Mouse (Mus musculus): ENCODE measurements around the gene Atp6v1fnb. TPM values are rescaled to one million over a fixed set of nuclear protein-coding genes. Genes with fewer than 3 reads are reported as not detected.

Gene Atp6v1fnb
- total RNA-seq, 1 experiment: 1.0 TPM

GRCm38 (mm10) chr6:29482691-29483090 is 11.5 kb downstream of the Atp6v1fnb start:
- no peak for TF ChIP-seq ZC3H11A (IDR thresholded peaks at IDR 0.05; ENCODE audit: borderline replicate concordance, low read depth, low read length)
- no peak for TF ChIP-seq MAFK (IDR thresholded peaks at IDR 0.05; ENCODE audit: insufficient read depth, low read depth, low read length)
- in situ Hi-C loops (cut with MboI; ENCODE audit: low sequenced_read_pairs in 2 of 2, unreplicated experiment in 2 of 2): no loop called here
- DNase-seq (ENCODE audit: low read depth, low spot score): no peak
- no peak overlapping the region for H3K4me3 ChIP-seq (ENCODE audit: insufficient read depth in 1 of 2, low read depth in 1 of 2, low read length in 2 of 2, poor library complexity in 1 of 2, severe bottlenecking in 1 of 2)
- peaks cover 3 to 17% of the 10 kb centered on the region in 2 experiments; a peak in 2 of 4 replicates for H3K4me1 ChIP-seq (ENCODE audit: control insufficient read depth in 2 of 2, insufficient read depth in 2 of 2, low read length in 2 of 2, poor library complexity in 1 of 2)
- H3K27ac ChIP-seq (ENCODE audit: insufficient read depth, low read depth, low read length, poor library complexity, severe bottlenecking): no peak overlapping the region
- no peaks in the 10 kb centered on the region for H3K9me3 ChIP-seq (ENCODE audit: control insufficient read depth, insufficient read depth, low read depth, low read length)
- no peaks in the 10 kb centered on the region for H3K36me3 ChIP-seq (ENCODE audit: control insufficient read depth, insufficient read depth, low read length, poor library complexity, severe bottlenecking)
- H3K9ac ChIP-seq (ENCODE audit: insufficient read depth, low read depth, low read length, poor library complexity, severe bottlenecking): no peak overlapping the region

GRCm38 (mm10) chr6:29484716-29485559 is 13.7 kb downstream of the Atp6v1fnb start:
- Histone ChIP-seq H3K9me3 (ENCODE audit: control insufficient read depth, insufficient read depth, low read depth, low read length) (no peaks in the 10 kb centered on the region), H3K36me3 (ENCODE audit: control insufficient read depth, insufficient read depth, low read length, poor library complexity, severe bottlenecking) (no peaks in the 10 kb centered on the region), H3K4me3 (ENCODE audit: insufficient read depth in 1 of 2, low read depth in 1 of 2, low read length in 2 of 2, poor library complexity in 1 of 2, severe bottlenecking in 1 of 2) (peak overlapping the region; percentile 40 to 41), H3K27ac (ENCODE audit: insufficient read depth, low read depth, low read length, poor library complexity, severe bottlenecking) (no peak overlapping the region), H3K4me1 (ENCODE audit: control insufficient read depth in 2 of 2, insufficient read depth in 2 of 2, low read length in 2 of 2, poor library complexity in 1 of 2) (peaks cover 3 to 17% of the 10 kb centered on the region in 2 experiments; a peak in 2 of 4 replicates), H3K9ac (ENCODE audit: insufficient read depth, low read depth, low read length, poor library complexity, severe bottlenecking) (no peak overlapping the region)
- peak; percentile 75 for DNase-seq (ENCODE audit: low read depth, low spot score)
- no peak for TF ChIP-seq ZC3H11A (IDR thresholded peaks at IDR 0.05; ENCODE audit: borderline replicate concordance, low read depth, low read length)
- TF ChIP-seq CHD2 (IDR thresholded peaks at IDR 0.05; ENCODE audit: low read depth, low read length): no peak
- TF ChIP-seq MAFK (IDR thresholded peaks at IDR 0.05; ENCODE audit: insufficient read depth, low read depth, low read length): no peak
- TF ChIP-seq ZNF384 (IDR thresholded peaks at IDR 0.05; ENCODE audit: low read depth, low read length): no peak
- no peak for TF ChIP-seq HCFC1 (IDR thresholded peaks at IDR 0.05; ENCODE audit: borderline replicate concordance, insufficient read depth, low read length)
- in situ Hi-C loops (cut with MboI; ENCODE audit: low sequenced_read_pairs in 2 of 2, unreplicated experiment in 2 of 2): no loop called here

- Histone ChIP-seq H3K4me3 (ENCODE audit: insufficient read depth in 1 of 2, low read depth in 1 of 2, low read length in 2 of 2, poor library complexity in 1 of 2, severe bottlenecking in 1 of 2) (no peak overlapping the region), H3K4me1 (ENCODE audit: control insufficient read depth in 2 of 2, insufficient read depth in 2 of 2, low read length in 2 of 2, poor library complexity in 1 of 2) (peaks cover 3 to 18% of the 10 kb centered on the region in 2 experiments; a peak in 2 of 4 replicates), H3K36me3 (ENCODE audit: control insufficient read depth, insufficient read depth, low read length, poor library complexity, severe bottlenecking) (no peaks in the 10 kb centered on the region), H3K9me3 (ENCODE audit: control insufficient read depth, insufficient read depth, low read depth, low read length) (no peaks in the 10 kb centered on the region), H3K27ac (ENCODE audit: insufficient read depth, low read depth, low read length, poor library complexity, severe bottlenecking) (no peak overlapping the region), H3K9ac (ENCODE audit: insufficient read depth, low read depth, low read length, poor library complexity, severe bottlenecking) (no peak overlapping the region)
- in situ Hi-C loops (cut with MboI; ENCODE audit: low sequenced_read_pairs in 2 of 2, unreplicated experiment in 2 of 2): no loop called here
- TF ChIP-seq CHD2 (IDR thresholded peaks at IDR 0.05; ENCODE audit: low read depth, low read length) (no peak), MAFK (IDR thresholded peaks at IDR 0.05; ENCODE audit: insufficient read depth, low read depth, low read length) (no peak), ZC3H11A (IDR thresholded peaks at IDR 0.05; ENCODE audit: borderline replicate concordance, low read depth, low read length) (no peak), ZNF384 (IDR thresholded peaks at IDR 0.05; ENCODE audit: low read depth, low read length) (no peak)
- DNase-seq (ENCODE audit: low read depth, low spot score): no peak
Measured at GRCm38 (mm10) chr6:29485951-29486350, 14.7 kb downstream of the Atp6v1fnb start.

DNA sequence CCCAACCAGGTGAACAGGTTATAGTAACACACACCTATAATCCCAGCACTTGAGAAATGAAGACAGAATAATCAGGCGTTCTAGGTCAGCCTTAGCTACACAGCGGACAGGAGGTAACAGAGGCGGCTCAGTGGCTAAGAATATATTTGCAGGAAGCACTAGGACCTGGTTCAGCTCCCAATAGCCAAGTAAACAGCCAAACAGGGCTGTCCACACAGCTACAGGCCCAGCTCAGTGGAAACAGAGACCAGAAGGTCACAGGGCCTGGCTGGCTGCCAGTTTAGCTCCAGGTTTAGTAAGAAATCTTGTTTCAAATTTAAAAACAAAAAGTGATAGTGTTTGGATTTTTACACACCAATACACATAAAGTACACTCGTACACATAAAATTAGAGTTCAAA is 22.9 kb downstream of the Atp6v1fnb start:
- Histone ChIP-seq H3K27ac (ENCODE audit: insufficient read depth, low read depth, low read length, poor library complexity, severe bottlenecking) (no peak overlapping the region), H3K36me3 (ENCODE audit: control insufficient read depth, insufficient read depth, low read length, poor library complexity, severe bottlenecking) (no peaks in the 10 kb centered on the region), H3K4me1 (ENCODE audit: control insufficient read depth in 2 of 2, insufficient read depth in 2 of 2, low read length in 2 of 2, poor library complexity in 1 of 2) (peaks cover 0 to 3% of the 10 kb centered on the region in 2 experiments; a peak in 1 of 4 replicates), H3K9me3 (ENCODE audit: control insufficient read depth, insufficient read depth, low read depth, low read length) (no peaks in the 10 kb centered on the region), H3K9ac (ENCODE audit: insufficient read depth, low read depth, low read length, poor library complexity, severe bottlenecking) (no peak overlapping the region), H3K4me3 (ENCODE audit: insufficient read depth in 1 of 2, low read depth in 1 of 2, low read length in 2 of 2, poor library complexity in 1 of 2, severe bottlenecking in 1 of 2) (no peak overlapping the region)
- in situ Hi-C loops (cut with MboI; ENCODE audit: low sequenced_read_pairs in 2 of 2, unreplicated experiment in 2 of 2): no loop called here
- TF ChIP-seq HCFC1 (IDR thresholded peaks at IDR 0.05; ENCODE audit: borderline replicate concordance, insufficient read depth, low read length) (no peak), ZC3H11A (IDR thresholded peaks at IDR 0.05; ENCODE audit: borderline replicate concordance, low read depth, low read length) (no peak), MAFK (IDR thresholded peaks at IDR 0.05; ENCODE audit: insufficient read depth, low read depth, low read length) (no peak), ZNF384 (IDR thresholded peaks at IDR 0.05; ENCODE audit: low read depth, low read length) (no peak)
- DNase-seq (ENCODE audit: low read depth, low spot score): no peak

Data from ES-E14 (cell line).